Mouse (Mus musculus) small intestine, adult 2 months (tissue): Measurements from ENCODE around the gene Hoxc5.

Experiments
- CTCF ChIP-seq: fragments of 200-500 bp; IDR thresholded peaks from 2 replicates; pipeline ENCODE4 v1.5.1; 2012; ENCODE audit warnings: low read depth, mild to moderate bottlenecking, control low read depth, inconsistent platforms, low read length, moderate library complexity, mixed read lengths; ENCODE audit not compliant: insufficient replicate concordance, insufficient read length; ENCODE audit errors: extremely low read depth
- POLR2A ChIP-seq: fragments of 200-500 bp; IDR thresholded peaks from 2 replicates; pipeline ENCODE4 v1.6.1; 2012; ENCODE audit warnings: low read depth, mild to moderate bottlenecking, control low read depth, inconsistent platforms, low read length, moderate library complexity

DNA sequence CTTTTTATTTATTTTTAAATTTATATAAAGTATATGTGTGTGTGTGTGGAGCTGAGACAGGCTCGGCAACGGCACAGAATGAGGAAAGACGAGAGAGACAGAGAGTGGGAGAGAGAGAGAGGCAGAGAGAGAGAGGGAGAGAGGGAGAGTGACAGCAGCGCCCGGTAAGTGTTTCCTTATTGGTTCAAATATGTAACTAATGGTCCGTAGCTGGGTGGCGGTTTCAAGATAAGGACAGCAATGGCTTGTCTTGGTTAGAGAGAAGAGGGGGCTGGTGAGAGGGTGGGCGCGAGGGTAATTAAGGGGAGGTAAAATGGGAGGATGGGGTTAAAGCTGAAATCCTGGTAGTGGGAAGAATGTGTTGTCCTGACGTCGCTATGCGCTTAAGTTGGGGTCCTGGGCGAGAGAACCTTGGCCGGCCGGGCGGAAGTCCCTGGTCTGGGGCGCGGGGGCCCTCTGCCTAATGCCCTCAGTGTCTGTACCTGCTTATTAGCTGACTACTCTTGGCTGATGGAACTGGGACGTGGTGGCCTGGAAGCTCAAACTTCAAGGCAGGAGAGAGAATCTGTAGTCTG lies 31.5 kb downstream of the Hoxc5 start:
- no peak for TF ChIP-seq CTCF
- TF ChIP-seq POLR2A, result no peak
